10 mouse cellular contexts compared by ENCODE assay signal in genomic region chr7:142442081-142442907, GRCm38 (mm10). TPM values are rescaled to one million over a fixed set of nuclear protein-coding genes. Genes with fewer than 3 reads are reported as not detected.
DNase-seq lines count a peak whose midpoint lies in the region; ATAC-seq lines count a peak whose summit lies in the region.
"Had no signal": no experiment of that assay in that cellular context is flagged by ENCODE, and none has a peak within 500 bp of the region (broad histone marks: within the 10 kb centered on the region; RNA-seq: fewer than 3 reads in every experiment).

No protein-coding gene starts in this region.

- H3K9me3 ChIP-seq in heart, embryonic 14.5 days (ENCODE audit: control insufficient read depth, low read length): no peaks in the 10 kb centered on the region
- H3K9me3 ChIP-seq in embryonic facial prominence, embryonic 13.5 days: no peaks in the 10 kb centered on the region
- H3K9me3 ChIP-seq in liver, embryonic 16.5 days (replicated peaks; ENCODE audit: control insufficient read depth, low read length): no peaks in the 10 kb centered on the region

- WGBS in heart, embryonic 14.5 days: 58% methylated on average over 9 of the region's 9 CpGs
- WGBS in embryonic facial prominence, embryonic 13.5 days: 75% methylated on average over 9 of the region's 9 CpGs
- 46% methylated on average over 9 of the region's 9 CpGs for WGBS in liver, embryonic 16.5 days (ENCODE audit: insufficient replicate concordance)

- no peaks in the 10 kb centered on the region for H3K36me3 ChIP-seq in heart, embryonic 14.5 days (ENCODE audit: control insufficient read depth, insufficient read depth, low read length)
- H3K36me3 ChIP-seq in embryonic facial prominence, embryonic 13.5 days: no peaks in the 10 kb centered on the region
- H3K36me3 ChIP-seq in liver, embryonic 16.5 days (ENCODE audit: control insufficient read depth, insufficient read depth): no peaks in the 10 kb centered on the region

- intact Hi-C loops in heart, postnatal 36 days (cut with DNase I): no loop called here
- intact Hi-C loops in left cerebral cortex, postnatal 4 days (cut with DNase I): no loop called here

- ATAC-seq in heart, embryonic 14.5 days (ENCODE audit: insufficient number of reproducible peaks, insufficient read depth, low FRiP score, low read depth): no peak
- no peak for ATAC-seq in embryonic facial prominence, embryonic 13.5 days (ENCODE audit: insufficient number of reproducible peaks, insufficient read depth, low FRiP score, low TSS enrichment, low read depth)
- peak; percentile 30 for ATAC-seq in liver, embryonic 16.5 days (ENCODE audit: low read depth)

- peak overlapping the region in 1 of 2 experiments; percentile 71; a peak in 2 of 4 replicates for H3K27ac ChIP-seq in heart, embryonic 14.5 days (replicated peaks in 1 of 2; ENCODE audit: control insufficient read depth in 1 of 2, insufficient read depth in 1 of 2, low read depth in 2 of 2, low read length in 2 of 2)
- H3K27ac ChIP-seq in embryonic facial prominence, embryonic 13.5 days: peak overlapping the region; percentile 90
- H3K27ac ChIP-seq in liver, embryonic 16.5 days (ENCODE audit: low read length): peak overlapping the region; percentile 70

- no peak for DNase-seq in heart, postnatal 36 days
- DNase-seq in B cell, adult 2 months: peak; percentile 75 to 79
- no peak for DNase-seq in left cerebral cortex, postnatal 4 days
- DNase-seq in cerebellum, adult 11 months: no peak
- no peak for DNase-seq in cerebellum, adult 18-20 months

- peak overlapping the region; percentile 9; the same call in 1 of the 2 replicates for H3K9ac ChIP-seq in heart, embryonic 14.5 days (ENCODE audit: low read length)
- H3K9ac ChIP-seq in embryonic facial prominence, embryonic 13.5 days: no peak overlapping the region
- no peak overlapping the region for H3K9ac ChIP-seq in liver, embryonic 16.5 days (ENCODE audit: low read depth, low read length)

- peaks cover 21 to 22% of the 10 kb centered on the region in 2 experiments for H3K4me1 ChIP-seq in heart, embryonic 14.5 days (ENCODE audit: control insufficient read depth in 2 of 2, insufficient read depth in 2 of 2, low read length in 2 of 2)
- peaks cover 33% of the 10 kb centered on the region for H3K4me1 ChIP-seq in embryonic facial prominence, embryonic 13.5 days
- no peaks in the 10 kb centered on the region; the same call in 1 of the 2 replicates for H3K4me1 ChIP-seq in liver, embryonic 16.5 days (ENCODE audit: control insufficient read depth, low read depth, low read length)

- no peak overlapping the region for H3K4me2 ChIP-seq in heart, embryonic 14.5 days (ENCODE audit: low read length)
- no peak overlapping the region for H3K4me2 ChIP-seq in embryonic facial prominence, embryonic 13.5 days
- H3K4me2 ChIP-seq in liver, embryonic 16.5 days (ENCODE audit: low read depth, low read length): no peak overlapping the region

- H3K4me3 ChIP-seq in heart, embryonic 14.5 days (ENCODE audit: control insufficient read depth in 1 of 2, insufficient read depth in 1 of 2, low read depth in 1 of 2, low read length in 2 of 2): no peak overlapping the region
- no peak overlapping the region for H3K4me3 ChIP-seq in embryonic facial prominence, embryonic 13.5 days
- H3K4me3 ChIP-seq in liver, embryonic 16.5 days (ENCODE audit: low read depth, low read length): no peak overlapping the region

- H3K27me3 ChIP-seq in heart, embryonic 14.5 days (ENCODE audit: control insufficient read depth, insufficient read depth, low read length): no peaks in the 10 kb centered on the region
- H3K27me3 ChIP-seq in embryonic facial prominence, embryonic 13.5 days: no peaks in the 10 kb centered on the region
- no peaks in the 10 kb centered on the region for H3K27me3 ChIP-seq in liver, embryonic 16.5 days (ENCODE audit: control insufficient read depth, insufficient read depth, low read depth, low read length)

RNA-seq across cellular contexts. Expression of gene Tnni2, which starts 0.7 kb away (rescaled TPM):
- 24.1 and 31.7 TPM in 2 replicates for polyA plus RNA-seq in heart, embryonic 14.5 days (2014; fragmentation: Nextera tagmentation; extraction: Ambion mirVana)
- 1 to 10 TPM; 1.6 to 3.4 TPM for total RNA-seq in heart, postnatal 36 days (2021)
- 7.7 and 8.4 TPM in 2 replicates for polyA plus RNA-seq in embryonic facial prominence, embryonic 13.5 days (2015; fragmentation: Nextera tagmentation; extraction: Ambion mirVana)
- polyA plus RNA-seq in liver, embryonic 16.5 days (2015; fragmentation: Nextera tagmentation; extraction: Ambion mirVana): 17.8 and 41.4 TPM in 2 replicates
- total RNA-seq in left cerebral cortex, postnatal 4 days (2021): not detected
- total RNA-seq: midbrain, postnatal 0 days had no signal

RNA-seq across cellular contexts. Expression of gene Syt8, which starts 7.6 kb away (rescaled TPM):
- polyA plus RNA-seq in heart, embryonic 14.5 days (2014; fragmentation: Nextera tagmentation; extraction: Ambion mirVana): not detected in 2 replicates
- not detected for total RNA-seq in heart, postnatal 36 days (2021)
- polyA plus RNA-seq in embryonic facial prominence, embryonic 13.5 days (2015; fragmentation: Nextera tagmentation; extraction: Ambion mirVana): 0.37 and 0.66 TPM in 2 replicates
- polyA plus RNA-seq in liver, embryonic 16.5 days (2015; fragmentation: Nextera tagmentation; extraction: Ambion mirVana): 0.14 TPM in 1 of 2 replicates, not detected in the other
- not detected for total RNA-seq in left cerebral cortex, postnatal 4 days (2021)
- total RNA-seq: left cerebral cortex, adult 8-10 months; midbrain, postnatal 0 days had no signal
- polyA plus RNA-seq: midbrain, postnatal 0 days had no signal

RNA-seq across cellular contexts. Expression of gene Lsp1, which starts 18.3 kb away (rescaled TPM):
- polyA plus RNA-seq in heart, embryonic 14.5 days (2014; fragmentation: Nextera tagmentation; extraction: Ambion mirVana): 48.6 and 49.3 TPM in 2 replicates
- 10 to 100 TPM; 31.7 to 40.4 TPM for total RNA-seq in heart, postnatal 36 days (2021)
- 28.5 and 29.2 TPM in 2 replicates for polyA plus RNA-seq in embryonic facial prominence, embryonic 13.5 days (2015; fragmentation: Nextera tagmentation; extraction: Ambion mirVana)
- 21.6 and 26.2 TPM in 2 replicates for polyA plus RNA-seq in liver, embryonic 16.5 days (2015; fragmentation: Nextera tagmentation; extraction: Ambion mirVana)
- 1 to 10 TPM; 5.5 to 5.7 TPM for total RNA-seq in left cerebral cortex, postnatal 4 days (2021)

RNA-seq across cellular contexts. Expression of gene Ctsd, which starts 54.5 kb away (rescaled TPM):
- 516 and 537 TPM in 2 replicates for polyA plus RNA-seq in heart, embryonic 14.5 days (2014; fragmentation: Nextera tagmentation; extraction: Ambion mirVana)
- 100 to 1,000 TPM; 830 to 843 TPM for total RNA-seq in heart, postnatal 36 days (2021)
- polyA plus RNA-seq in embryonic facial prominence, embryonic 13.5 days (2015; fragmentation: Nextera tagmentation; extraction: Ambion mirVana): 210 and 222 TPM in 2 replicates
- polyA plus RNA-seq in liver, embryonic 16.5 days (2015; fragmentation: Nextera tagmentation; extraction: Ambion mirVana): 408 and 415 TPM in 2 replicates
- total RNA-seq in left cerebral cortex, postnatal 4 days (2021): 100 to 1,000 TPM; 133 to 157 TPM

RNA-seq across cellular contexts. Expression of gene Tnnt3, which starts 56.3 kb away (rescaled TPM):
- polyA plus RNA-seq in heart, embryonic 14.5 days (2014; fragmentation: Nextera tagmentation; extraction: Ambion mirVana): 3.9 and 5.8 TPM in 2 replicates
- under 1 TPM; 0.61 to 0.68 TPM for total RNA-seq in heart, postnatal 36 days (2021)
- 3.8 and 5.8 TPM in 2 replicates for polyA plus RNA-seq in embryonic facial prominence, embryonic 13.5 days (2015; fragmentation: Nextera tagmentation; extraction: Ambion mirVana)
- polyA plus RNA-seq in liver, embryonic 16.5 days (2015; fragmentation: Nextera tagmentation; extraction: Ambion mirVana): 13.0 and 31.5 TPM in 2 replicates
- 1 to 10 TPM in 1 of 2 experiments, not detected in 1; 1.3 TPM for total RNA-seq in left cerebral cortex, postnatal 4 days (2021)

Comparison
In these comparisons a context has a peak if more than half of its experiments do, and no peak if none do; other contexts are left out.
1. DNase-seq: peak in B cell, adult 2 months (2 of 2); none in heart, postnatal 36 days (0 of 2), left cerebral cortex, postnatal 4 days (single experiment), cerebellum, adult 11 months (single experiment) and cerebellum, adult 18-20 months (0 of 2).